13 mouse cellular contexts compared by ENCODE assay signal in genomic region chr11:6061891-6062290, GRCm38 (mm10).
"Had no signal": no experiment of that assay in that cellular context is flagged by ENCODE, and none has a peak within 500 bp of the region (broad histone marks: within the 10 kb centered on the region; RNA-seq: fewer than 3 reads in every experiment).

No protein-coding gene starts in this region.

- H3K4me3 ChIP-seq: liver, embryonic 13.5 days; stomach, embryonic 15.5 days had no signal

- DNase-seq: kidney, adult 18-20 months; kidney, adult 9 months; liver, embryonic 13.5 days; lung, adult 2 months; lung, postnatal 14 days; midbrain, embryonic 14.5 days; retina, postnatal 1 day; right cerebral cortex, postnatal 25 days; spleen, adult 18-20 months; thymus, postnatal 25 days had no signal

- H3K4me2 ChIP-seq: liver, embryonic 13.5 days; midbrain, embryonic 11.5 days; stomach, embryonic 15.5 days had no signal

- H3K27ac ChIP-seq: kidney, postnatal 0 days; liver, embryonic 13.5 days; stomach, embryonic 15.5 days had no signal

- H3K36me3 ChIP-seq: liver, embryonic 13.5 days; stomach, embryonic 15.5 days had no signal

- H3K9ac ChIP-seq: liver, embryonic 13.5 days; stomach, embryonic 15.5 days had no signal

- H3K9me3 ChIP-seq: liver, embryonic 13.5 days; stomach, embryonic 15.5 days had no signal
